Mouse (Mus musculus): ENCODE data around the gene Pmf1.
"Not testable (repeated sequence)": the region's sequence is repeated elsewhere in the genome, so short reads cannot be mapped to it uniquely, and the experiment has no call there.

Pmf1 gene

DNA sequence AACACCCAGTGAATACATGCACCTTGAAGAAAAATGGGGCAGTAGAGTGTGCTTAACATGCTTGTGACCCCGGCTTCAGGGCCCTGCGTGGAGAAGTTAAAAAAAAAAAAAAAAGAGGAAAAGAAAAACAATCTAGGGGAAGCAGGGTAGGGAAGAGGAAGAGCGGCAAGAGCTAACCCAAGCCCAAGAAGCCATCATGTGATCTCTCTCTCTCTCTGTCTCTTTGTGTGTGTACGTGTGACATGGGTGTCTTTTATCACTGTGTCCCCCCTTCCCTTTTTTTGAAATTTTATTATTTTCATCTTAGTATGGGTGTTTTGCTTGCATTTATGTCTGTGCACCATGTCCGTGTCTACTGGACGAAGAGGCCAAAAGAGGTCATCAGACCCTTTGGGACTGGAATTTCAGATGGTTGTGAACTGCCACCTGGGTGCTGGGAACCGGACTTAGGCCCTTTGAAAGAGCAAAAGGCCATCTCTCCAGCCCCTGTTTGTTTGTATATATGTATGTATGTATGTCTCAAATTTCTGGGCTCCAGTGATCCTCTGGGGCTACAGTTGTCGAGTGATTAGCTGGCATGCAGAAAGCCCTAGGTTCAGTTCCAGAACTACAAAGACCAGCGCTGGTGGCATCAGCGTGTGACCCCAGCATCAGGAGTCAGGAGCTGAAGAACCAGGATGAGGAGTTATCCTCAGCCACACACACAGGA lies 6.5 kb downstream of the Pmf1 start:
- intact Hi-C loops (cut with DNase I): no loop called here

DNA sequence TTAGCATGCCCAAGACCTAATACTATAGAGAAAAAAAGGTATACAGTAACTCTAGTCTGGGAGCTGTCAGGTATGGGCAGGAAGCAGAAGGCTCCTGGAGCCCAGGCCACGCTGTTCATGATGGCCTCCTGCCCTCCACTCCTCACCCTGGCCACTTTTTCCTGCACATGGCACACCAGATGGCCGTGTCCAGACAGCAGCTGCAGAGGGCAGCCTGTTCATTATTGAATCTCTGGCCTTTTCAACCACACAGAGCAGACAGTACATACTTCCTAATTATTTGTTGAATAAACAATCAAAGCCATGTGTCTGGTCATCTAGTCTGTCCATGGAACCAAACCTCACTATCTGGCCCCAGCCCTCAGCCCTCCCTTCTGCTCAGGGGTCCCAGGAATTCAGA lies 11.5 kb downstream of the Pmf1 start:
- intact Hi-C loops (cut with DNase I): no loop called here

DNA sequence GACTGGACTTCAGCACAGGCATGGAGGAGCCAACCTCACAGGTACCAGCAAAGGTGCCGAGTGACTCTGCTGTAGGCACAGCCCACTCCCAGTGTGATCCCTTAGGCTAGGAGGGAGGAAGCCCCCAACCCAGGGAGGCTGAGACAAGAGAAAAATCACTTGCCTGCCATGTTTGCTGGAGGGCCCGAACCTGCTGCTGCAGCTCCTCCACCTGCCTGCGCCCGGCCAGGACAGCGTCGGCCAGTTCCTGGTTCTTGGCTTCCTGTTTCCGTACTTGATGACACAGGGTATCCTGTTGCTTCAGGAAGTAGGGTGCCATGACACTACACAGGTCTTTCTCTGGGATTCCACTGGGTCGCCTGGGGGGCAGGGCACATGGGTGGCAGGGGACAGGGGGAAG lies 14.4 kb downstream of the Pmf1 start:
- intact Hi-C loops (cut with DNase I): no loop called here

DNA sequence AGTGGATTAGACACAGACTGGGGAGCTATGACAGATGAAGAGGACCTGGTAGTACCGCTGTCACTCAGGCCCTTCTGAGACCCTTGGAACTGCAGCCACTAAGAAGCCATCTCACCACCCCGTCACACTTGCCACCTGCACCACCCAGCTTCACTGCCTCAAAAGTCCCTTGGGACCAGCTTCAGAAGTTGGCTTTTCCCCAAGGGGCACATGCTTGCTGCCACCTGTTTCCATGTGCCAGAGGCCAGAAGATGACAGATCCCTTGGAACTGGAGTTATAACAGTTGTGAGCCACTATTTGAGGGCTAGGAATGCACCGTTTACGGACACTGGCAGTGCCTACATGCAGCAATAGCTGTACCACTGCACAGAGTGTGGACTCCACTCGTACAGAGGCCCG lies 14.8 kb downstream of the Pmf1 start:
- intact Hi-C loops (cut with DNase I): no loop called here

DNA sequence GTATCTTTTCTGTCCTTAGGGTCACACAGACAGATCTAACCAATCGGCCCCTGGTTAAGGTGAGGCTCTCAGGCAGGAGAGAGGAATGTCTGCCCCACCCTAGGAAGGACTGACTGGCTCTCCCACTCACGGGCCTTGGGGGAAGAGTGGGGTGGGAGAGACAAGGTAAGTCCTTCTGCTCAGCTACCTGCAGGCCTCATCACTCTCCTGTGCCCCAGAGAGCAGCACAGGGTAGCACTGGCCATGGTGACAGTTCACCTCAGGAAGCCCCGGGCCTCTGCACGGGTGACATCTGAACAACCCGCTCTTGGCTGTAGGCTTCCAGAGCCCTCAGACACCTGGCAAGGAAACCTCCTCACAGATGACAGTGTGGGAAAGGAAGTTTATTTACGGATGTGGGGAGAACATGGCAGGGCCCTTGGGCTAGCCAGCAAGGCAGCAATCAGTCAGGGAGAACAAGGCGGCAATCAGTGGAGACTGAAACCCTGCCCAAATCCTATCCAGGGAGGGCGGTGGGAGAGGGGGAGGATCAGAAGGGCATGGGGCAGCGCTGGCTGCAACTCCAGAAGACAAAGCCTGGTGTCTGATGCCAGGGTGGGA lies 16.3 kb downstream of the Pmf1 start:
- intact Hi-C loops (cut with DNase I): no loop called here

DNA sequence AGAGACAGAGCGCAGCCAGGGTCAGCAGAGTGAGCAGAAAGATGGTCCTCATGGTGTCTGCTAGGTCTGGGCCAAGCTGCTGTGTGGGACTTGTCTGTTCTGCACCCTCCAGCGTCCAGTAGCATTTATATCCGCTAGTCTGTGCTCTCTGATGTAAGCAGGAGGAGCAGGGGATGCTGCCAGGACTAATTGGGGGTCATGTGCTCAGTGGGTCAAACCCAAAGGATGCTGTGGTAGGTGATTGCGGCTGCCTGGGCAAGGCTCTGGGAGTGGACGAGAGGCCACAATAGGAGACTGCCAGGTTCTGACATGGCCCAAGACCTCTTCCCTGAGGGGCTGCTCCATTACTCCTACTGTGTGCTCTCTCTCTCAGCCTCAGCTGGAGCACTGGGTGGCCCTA lies 25.8 kb downstream of the Pmf1 start, which contains the start of gene Bglap:
Bglap (minus strand) TSS at position 101 of the 400 bp plus-strand sequence.
- intact Hi-C loops (cut with DNase I): no loop called here

DNA sequence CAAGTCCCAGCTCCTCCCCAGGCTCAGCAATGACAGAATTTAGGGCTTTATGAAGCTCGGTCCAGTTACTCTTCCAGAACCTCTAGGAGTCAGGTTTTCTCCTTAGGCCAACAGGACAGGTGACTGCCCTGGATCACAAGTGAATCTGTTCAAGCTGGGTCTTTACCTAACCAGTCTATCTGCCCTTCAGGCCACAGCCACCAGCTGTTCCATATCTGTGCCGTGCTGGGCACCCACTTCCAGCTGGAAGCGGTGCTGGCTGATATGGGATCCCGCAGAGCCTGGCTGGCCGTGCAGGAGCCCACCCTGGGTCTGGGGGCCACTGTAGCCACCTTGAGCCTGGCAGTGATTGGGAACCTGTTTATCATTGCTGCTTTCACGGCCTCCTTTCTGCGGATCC lies 27.7 kb downstream of the Pmf1 start:
- intact Hi-C loops (cut with DNase I): not testable (repeated sequence)

DNA sequence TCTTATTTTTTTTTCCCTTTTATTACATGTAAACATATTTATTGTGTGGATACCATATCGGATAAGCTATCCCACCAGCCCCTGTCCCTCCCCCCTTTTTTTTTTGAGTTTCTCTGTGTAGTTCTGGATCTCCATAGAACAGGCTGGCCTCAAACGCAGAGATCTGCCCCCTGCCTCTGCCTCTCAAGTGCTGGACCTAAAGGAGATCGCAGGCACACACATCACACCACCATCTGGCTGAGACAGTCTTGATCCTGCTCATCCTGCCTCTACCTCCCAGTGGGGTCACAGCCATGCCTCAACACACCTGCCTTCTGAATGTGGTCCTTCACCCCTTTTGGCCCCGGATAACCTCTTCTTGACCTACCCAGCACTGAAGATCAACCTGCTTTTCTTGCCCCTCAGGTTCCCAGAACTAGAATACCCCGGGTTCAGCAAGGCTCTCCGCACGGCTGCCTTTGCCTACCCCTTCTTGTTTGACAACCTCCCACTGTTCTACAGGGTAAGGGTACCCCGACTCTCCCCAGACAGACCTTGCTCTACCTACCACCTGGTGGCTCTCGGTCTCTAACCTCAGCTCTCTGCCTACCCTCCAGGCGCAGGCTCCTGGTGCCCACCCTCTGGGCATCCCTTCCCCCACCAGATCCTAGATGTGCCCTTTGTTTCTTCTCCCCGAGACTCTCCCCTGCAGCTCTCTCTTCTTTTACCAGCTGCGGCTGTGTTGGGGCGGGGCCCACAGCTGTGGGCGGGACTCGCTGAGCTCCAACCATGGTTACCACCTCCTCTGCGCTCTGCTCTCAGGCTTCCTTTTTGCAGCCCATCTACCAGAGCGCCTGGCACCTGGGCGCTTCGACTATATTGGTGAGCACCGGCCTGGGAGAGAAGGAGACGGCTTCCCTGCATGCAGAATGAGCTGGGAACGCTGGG lies 28.5 kb downstream of the Pmf1 start:
- intact Hi-C loops (cut with DNase I): not testable (repeated sequence)

DNA sequence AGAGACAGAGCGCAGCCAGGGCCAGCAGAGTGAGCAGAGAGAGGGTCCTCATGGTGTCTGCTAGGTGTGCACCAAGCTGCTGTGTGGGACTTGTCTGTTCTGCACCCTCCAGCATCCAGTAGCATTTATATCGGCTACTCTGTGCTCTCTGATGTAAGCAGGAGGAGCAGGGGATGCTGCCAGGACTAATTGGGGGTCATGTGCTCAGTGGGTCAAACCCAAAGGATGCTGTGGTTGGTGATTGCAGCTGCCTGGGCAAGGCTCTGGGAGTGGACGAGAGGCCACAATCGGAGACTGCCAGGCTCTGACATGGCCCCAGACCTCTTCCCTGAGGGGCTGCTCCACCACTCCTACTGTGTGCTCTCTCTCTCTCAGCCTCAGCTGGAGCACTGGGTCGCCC lies 31.5 kb downstream of the Pmf1 start, which contains the start of gene Bglap2:
Bglap2 (minus strand) TSS at position 101 of the 400 bp plus-strand sequence.
- intact Hi-C loops (cut with DNase I): not testable (repeated sequence)

DNA sequence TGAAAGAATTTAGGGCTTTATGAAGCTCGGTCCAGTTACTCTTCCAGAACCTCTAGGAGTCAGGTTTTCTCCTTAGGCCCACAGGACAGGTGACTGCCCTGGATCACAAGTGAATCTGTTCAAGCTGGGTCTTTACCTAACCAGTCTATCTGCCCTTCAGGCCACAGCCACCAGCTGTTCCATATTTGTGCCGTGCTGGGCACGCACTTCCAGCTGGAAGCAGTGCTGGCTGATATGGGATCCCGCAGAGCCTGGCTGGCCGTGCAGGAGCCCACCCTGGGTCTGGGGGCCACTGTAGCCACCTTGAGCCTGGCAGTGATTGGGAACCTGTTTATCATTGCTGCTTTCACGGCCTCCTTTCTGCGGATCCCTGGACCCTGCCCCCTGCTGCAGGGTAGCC lies 33.5 kb downstream of the Pmf1 start:
- intact Hi-C loops (cut with DNase I): not testable (repeated sequence)

DNA sequence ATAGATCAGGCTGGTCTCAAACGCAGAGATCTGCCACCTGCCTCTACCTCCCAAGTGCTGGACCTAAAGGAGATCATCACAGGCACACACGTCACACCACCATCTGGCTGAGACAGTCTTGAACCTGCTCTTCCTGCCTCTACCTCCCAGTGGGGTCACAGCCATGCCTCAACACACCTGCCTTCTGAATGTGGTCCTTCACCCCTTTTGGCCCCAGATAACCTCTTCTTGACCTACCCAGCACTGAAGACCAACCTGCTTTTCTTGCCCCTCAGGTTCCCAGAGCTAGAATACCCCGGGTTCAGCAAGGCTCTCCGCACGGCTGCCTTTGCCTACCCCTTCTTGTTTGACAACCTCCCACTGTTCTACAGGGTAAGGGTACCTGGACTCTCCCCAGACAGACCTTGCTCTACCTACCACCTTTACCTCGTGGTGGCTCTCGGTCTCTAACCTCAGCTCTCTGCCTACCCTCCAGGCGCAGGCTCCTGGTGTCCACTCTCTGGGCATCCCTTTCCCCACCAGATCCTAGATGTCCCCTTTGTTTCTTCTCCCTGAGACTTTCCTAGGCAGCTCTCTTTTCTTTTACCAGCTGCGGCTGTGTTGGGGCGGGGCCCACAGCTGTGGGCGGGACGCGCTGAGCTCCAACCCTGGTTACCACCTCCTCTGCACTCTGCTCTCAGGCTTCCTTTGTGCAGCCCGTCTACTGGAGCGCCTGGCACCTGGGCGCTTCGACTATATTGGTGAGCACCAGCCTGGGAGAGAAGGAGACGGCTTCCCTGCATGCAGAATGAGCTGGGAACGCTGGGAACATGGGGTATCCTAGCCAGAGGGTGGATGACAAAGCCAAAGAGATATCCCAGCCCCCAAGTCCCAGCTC lies 34.1 kb downstream of the Pmf1 start:
- intact Hi-C loops (cut with DNase I): not testable (repeated sequence)

DNA sequence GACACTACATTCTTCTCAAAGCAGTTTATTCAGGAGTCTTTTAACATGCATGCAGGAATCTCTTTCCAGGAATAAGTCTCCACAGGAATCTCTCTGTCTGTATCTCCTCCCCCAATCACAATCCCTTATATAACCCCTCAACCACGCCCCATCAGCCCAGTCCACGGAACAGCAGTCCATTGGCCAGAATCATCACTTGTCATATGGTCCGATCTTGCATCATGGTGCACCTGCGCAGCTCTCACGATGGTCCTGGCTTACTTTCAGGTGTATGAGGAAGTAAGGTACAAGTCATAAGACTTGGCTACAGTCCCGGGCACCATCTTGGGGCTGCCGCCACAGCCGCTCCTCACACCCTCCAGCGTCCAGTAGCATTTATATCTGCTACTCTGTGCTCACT lies 37.5 kb downstream of the Pmf1 start, which contains the start of gene Bglap3:
Bglap3 (minus strand) TSS at position 101 of the 400 bp plus-strand sequence.
- intact Hi-C loops (cut with DNase I): not testable (repeated sequence)

DNA sequence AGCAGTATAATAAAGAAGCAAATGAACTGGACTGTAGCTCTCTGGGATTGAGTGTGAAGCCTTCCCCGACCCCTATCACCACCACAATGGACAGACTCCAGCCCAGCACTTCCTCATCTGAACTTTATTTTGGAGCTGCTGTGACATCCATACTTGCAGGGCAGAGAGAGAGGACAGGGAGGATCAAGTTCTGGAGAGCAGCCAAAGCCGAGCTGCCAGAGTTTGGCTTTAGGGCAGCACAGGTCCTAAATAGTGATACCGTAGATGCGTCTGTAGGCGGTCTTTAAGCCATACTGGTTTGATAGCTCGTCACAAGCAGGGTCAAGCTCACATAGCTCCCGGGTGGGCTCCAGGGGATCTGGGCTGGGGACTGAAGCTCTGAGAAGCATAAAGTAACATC lies 41.6 kb downstream of the Pmf1 start:
- intact Hi-C loops (cut with DNase I): not testable (repeated sequence)

DNA sequence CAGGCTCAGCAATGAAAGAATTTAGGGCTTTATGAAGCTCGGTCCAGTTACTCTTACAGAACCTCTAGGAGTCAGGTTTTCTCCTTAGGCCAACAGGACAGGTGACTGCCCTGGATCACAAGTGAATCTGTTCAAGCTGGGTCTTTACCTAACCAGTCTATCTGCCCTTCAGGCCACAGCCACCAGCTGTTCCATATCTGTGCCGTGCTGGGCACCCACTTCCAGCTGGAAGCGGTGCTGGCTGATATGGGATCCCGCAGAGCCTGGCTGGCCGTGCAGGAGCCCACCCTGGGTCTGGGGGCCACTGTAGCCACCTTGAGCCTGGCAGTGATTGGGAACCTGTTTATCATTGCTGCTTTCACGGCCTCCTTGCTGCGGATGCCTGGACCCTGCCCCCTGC lies 42.6 kb downstream of the Pmf1 start:
- intact Hi-C loops (cut with DNase I): not testable (repeated sequence)

DNA sequence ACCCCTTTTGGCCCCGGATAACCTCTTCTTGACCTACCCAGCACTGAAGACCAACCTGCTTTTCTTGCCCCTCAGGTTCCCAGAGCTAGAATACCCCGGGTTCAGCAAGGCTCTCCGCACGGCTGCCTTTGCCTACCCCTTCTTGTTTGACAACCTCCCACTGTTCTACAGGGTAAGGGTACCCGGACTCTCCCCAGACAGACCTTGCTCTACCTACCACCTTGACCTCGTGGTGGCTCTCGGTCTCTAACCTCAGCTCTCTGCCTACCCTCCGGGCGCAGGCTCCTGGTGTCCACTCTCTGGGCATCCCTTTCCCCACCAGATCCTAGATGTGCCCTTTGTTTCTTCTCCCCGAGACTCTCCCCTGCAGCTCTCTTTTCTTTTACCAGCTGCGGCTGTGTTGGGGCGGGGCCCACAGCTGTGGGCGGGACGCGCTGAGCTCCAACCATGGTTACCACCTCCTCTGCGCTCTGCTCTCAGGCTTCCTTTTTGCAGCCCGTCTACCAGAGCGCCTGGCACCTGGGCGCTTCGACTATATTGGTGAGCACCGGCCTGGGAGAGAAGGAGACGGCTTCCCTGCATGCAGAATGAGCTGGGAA lies 43.2 kb downstream of the Pmf1 start:
- intact Hi-C loops (cut with DNase I): not testable (repeated sequence)

DNA sequence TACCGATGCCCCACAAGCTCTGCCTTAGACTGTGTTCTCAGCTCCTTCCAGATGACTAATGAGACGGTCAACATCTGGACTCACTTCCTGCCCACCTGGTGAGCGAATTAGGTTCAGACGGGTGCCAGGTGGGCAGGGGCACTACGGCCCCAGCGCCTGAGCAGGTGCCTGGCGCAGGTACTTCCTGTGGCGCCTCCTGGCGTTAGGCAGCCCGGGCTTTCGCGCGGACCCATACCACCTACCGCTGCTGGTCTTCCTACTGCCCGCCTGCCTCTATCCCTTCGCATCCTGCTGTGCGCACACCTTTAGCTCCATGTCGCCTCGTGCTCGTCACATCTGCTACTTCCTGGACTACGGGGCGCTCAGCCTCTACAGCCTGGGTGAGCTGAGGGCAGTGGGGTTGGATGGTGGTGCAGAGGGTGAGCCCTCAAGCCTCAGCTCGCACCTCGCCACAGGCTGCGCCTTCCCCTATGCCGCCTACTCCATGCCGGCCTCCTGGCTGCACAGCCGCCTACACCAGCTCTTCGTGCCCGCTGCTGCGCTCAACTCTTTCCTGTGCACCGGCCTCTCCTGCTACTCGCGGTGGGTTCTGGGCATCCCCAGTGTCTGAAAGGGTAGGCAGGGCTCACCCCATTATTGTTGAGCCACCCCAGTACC lies 44.3 kb downstream of the Pmf1 start:
- intact Hi-C loops (cut with DNase I): no loop called here

DNA sequence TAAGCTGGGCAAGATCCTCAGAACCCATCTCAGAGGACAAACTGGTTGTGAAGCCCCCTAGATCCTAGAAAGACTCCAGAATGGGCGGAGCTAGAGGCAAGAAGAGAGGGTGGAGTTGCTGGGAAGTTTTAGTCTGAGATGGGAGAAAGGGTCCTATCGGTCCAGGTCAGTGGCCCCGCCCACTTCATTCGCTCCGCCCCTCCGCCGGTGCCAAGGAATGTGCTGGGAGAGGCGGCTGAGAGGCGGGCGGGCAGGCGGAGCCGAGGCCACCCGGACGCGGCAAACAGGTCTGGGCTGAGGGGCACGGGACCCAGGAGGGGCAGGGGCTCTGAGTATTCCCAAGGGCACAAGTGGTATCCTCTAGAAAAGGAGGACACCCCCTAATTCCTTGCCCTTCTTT lies 45.8 kb downstream of the Pmf1 start, which contains the start of gene Paqr6:
Paqr6 (plus strand) TSS at position 248 of the 400 bp plus-strand sequence.
- intact Hi-C loops (cut with DNase I): no loop called here

DNA sequence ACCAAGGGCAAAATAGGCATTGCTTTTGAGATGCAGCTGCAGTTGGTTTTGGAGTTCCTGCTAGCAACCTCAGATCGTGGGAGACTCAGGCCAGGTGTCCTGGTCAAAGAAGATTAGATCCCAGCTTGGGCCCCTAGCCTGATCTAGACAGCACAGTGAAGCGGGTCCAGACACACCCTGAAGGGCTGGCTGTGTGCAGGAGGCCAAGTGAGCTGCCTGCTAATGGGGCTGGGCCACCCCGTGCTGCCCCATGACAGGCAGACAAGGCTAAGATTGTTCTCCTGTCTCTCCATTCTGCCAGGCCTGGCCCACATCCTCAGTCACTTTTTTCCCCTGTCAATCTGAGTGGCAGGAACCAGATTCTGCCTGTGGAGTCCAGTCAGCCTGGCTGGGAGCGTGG lies 46.4 kb downstream of the Pmf1 start:
- intact Hi-C loops (cut with DNase I): no loop called here

DNA sequence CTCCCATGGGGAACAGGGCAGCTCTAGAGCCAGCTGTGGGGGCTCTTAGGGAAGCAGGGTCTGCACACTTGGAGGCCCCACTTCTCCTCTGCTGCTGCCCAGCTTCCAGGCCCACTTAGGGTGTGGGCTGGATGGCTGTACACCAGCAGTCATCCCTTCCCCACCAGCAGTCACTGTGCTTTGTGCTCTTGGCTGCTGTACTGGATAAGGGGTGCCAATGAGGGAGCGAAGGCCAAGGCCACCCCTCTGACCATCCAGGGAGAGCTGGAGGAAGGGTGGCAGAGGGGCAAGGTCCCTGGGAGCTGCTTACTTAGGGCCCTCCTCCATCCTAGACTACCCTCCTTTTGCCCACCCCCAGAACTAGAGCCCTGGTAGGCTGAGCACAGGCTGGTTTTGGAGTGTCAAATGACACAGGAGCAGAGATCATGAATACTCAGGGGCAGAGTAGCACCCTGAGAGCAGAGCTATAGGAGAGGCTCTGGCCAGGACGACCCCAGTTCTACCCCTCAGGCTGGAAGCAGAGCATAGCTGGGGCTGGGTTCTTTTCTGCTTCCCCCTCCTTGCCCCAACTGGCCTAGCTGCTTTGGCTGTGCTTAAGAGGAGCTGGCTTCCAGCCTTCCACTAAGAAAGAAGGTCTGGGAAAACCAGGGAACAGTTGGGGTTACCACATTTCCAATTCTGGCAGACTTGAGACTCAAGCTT lies 48.4 kb downstream of the Pmf1 start:
- intact Hi-C loops (cut with DNase I): no loop called here
